Mouse (Mus musculus) thymus, adult 2 months (tissue): Measurements from ENCODE around the gene Abcb10. TPM values are rescaled to one million over a fixed set of nuclear protein-coding genes. Genes with fewer than 3 reads are reported as not detected.
"Not testable (repeated sequence)": the region's sequence is repeated elsewhere in the genome, so short reads cannot be mapped to it uniquely, and the experiment has no call there.

ENCODE experiments used
- DNase-seq: peaks from one replicate; pipeline ENCODE4 v3.0.0; 2021
- H3K27ac ChIP-seq: fragments of 200-500 bp; 2 replicates; pipeline ENCODE4 v1.5.1; 2012; ENCODE audit warnings: low read length, control low read depth; ENCODE audit not compliant: control insufficient read depth, insufficient read depth
- H3K27me3 ChIP-seq: fragments of 200-500 bp; 2 replicates; pipeline ENCODE4 v1.6.1; 2012; ENCODE audit warnings: mild to moderate bottlenecking, low read length, moderate library complexity, mixed read lengths; ENCODE audit not compliant: control insufficient read depth, insufficient read depth
- H3K36me3 ChIP-seq: fragments of 200-500 bp; 2 replicates; pipeline ENCODE4 v1.6.1; 2012; ENCODE audit warnings: mild to moderate bottlenecking, low read length, moderate library complexity; ENCODE audit not compliant: control insufficient read depth, insufficient read depth
- H3K4me1 ChIP-seq: fragments of 200-500 bp; replicated peaks from 2 replicates; pipeline ENCODE4 v1.6.1; 2012; ENCODE audit warnings: low read length; ENCODE audit not compliant: control insufficient read depth, insufficient read depth
- H3K4me3 ChIP-seq: fragments of 200-500 bp; 2 replicates; pipeline ENCODE4 v1.5.1; 2012; ENCODE audit warnings: mild to moderate bottlenecking, low read length, control low read depth, moderate library complexity; ENCODE audit not compliant: control insufficient read depth, insufficient read depth
- CTCF ChIP-seq: fragments of 200-500 bp; IDR thresholded peaks from 2 replicates; pipeline ENCODE4 v1.5.1; 2012; ENCODE audit warnings: mild to moderate bottlenecking, control low read depth, low read length, moderate library complexity, borderline replicate concordance; ENCODE audit not compliant: control insufficient read depth, poor library complexity, insufficient read depth; ENCODE audit errors: extremely low read depth
- POLR2A ChIP-seq: fragments of 200-500 bp; IDR thresholded peaks from 2 replicates; pipeline ENCODE4 v1.6.1; 2012; ENCODE audit warnings: mild to moderate bottlenecking, low read length, control low read depth, moderate library complexity; ENCODE audit not compliant: control insufficient read depth, poor library complexity, insufficient read depth; ENCODE audit errors: extremely low read depth
- WGBS: fragments of 180-500 bp; shearing (Covaris S2); methylation state at CpG from one replicate; pipeline ENCODE4 v1.1.7; 2018; 5-methylcytosine and 5-hydroxymethylcytosine counted together
- polyA plus RNA-seq: library from polyadenylated mRNA; depleted of rRNA; stranded (reverse); fragments of >200 nt; gene quantifications from 2 replicates; pipeline ENCODE4 v1.2.3, GENCODE M21; 2012

Abcb10 gene
- polyA plus RNA-seq, 1 experiment = 5.5 TPM

GRCm38 (mm10) chr8:124014751-124015150 is 31.8 kb upstream of the Abcb10 start:
- Histone ChIP-seq H3K27me3 (no peaks in the 10 kb centered on the region), H3K36me3 (no peaks in the 10 kb centered on the region; the same call in 1 of the 2 replicates), H3K4me1 (peaks cover 11% of the 10 kb centered on the region), H3K27ac (no peak overlapping the region), H3K4me3 (no peak overlapping the region)
- 78% methylated on average over 3 of the region's 3 CpGs for WGBS
- no peak for DNase-seq
- TF ChIP-seq POLR2A (no peak), CTCF (no peak)

- DNase-seq, H3K27ac ChIP-seq, H3K36me3 ChIP-seq, H3K4me3 ChIP-seq, H3K27me3 ChIP-seq, H3K4me1 ChIP-seq: not testable (repeated sequence)
- 94% methylated on average over 7 of the region's 7 CpGs for WGBS
Observed at GRCm38 (mm10) chr8:124014299-124014698, 31.4 kb upstream of the Abcb10 start.

DNA sequence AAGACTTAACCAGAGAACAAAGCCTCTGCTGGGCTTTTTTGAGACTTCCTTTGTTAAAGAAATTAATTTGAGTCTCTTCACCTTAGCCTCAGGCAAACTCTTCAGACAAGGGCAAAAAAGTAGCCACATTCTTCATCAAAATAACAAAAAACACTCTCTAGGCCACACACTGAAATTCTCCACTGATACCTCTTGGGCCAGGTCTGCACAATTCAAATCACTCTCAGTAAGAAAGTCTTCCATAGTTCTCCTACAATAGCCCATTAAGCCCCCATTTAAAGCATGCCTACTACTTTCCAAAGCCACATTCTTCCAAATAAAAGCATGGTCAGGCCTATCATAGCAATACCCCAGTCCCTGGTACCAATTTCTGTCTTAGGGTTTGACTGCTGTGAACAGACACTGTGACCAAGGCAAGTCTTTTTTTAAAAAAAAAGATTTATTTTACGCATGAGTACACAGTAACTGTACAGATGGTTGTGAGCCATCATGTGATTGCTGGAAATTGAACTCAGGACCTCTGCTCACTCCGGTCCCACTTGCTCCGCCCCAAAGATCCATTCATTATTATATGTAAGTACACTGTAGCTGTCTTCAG is 29.2 kb upstream of the Abcb10 start:
- no peak for TF ChIP-seq POLR2A
- no peak for TF ChIP-seq CTCF
- H3K36me3 ChIP-seq = peaks cover 24% of the 10 kb centered on the region
- no peak overlapping the region for H3K4me3 ChIP-seq
- no peaks in the 10 kb centered on the region; the same call in 1 of the 2 replicates for H3K4me1 ChIP-seq
- no peak for DNase-seq
- 97% methylated on average over 3 of the region's 3 CpGs for WGBS
- no peak overlapping the region for H3K27ac ChIP-seq
- no peaks in the 10 kb centered on the region for H3K27me3 ChIP-seq

DNA sequence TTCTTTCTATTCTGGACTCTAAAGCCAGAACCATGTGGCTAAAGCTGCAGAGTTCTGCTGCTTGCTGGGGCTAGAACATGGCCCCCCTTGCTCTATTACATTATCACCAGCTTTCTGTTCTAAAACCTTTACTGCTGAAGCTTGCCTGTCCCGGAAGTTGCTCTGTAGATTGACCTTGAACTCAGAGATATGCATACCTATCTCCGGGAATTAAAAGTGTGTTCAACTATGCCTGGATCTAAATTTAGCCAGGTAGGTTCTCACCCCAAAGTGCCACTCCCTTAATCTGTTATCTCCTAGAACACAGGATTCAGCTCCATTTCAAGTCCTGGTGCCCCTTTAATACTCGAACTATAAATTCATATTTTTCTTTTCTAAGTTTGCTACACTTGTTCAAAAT is 28.7 kb upstream of the Abcb10 start:
- no peak overlapping the region for H3K4me3 ChIP-seq
- 89% methylated on average over 3 of the region's 3 CpGs for WGBS
- no peak for DNase-seq
- no peaks in the 10 kb centered on the region for H3K27me3 ChIP-seq
- no peak for TF ChIP-seq CTCF
- TF ChIP-seq POLR2A = no peak
- H3K27ac ChIP-seq = no peak overlapping the region
- peaks cover 30% of the 10 kb centered on the region for H3K36me3 ChIP-seq
- H3K4me1 ChIP-seq = no peaks in the 10 kb centered on the region; the same call in 1 of the 2 replicates

DNA sequence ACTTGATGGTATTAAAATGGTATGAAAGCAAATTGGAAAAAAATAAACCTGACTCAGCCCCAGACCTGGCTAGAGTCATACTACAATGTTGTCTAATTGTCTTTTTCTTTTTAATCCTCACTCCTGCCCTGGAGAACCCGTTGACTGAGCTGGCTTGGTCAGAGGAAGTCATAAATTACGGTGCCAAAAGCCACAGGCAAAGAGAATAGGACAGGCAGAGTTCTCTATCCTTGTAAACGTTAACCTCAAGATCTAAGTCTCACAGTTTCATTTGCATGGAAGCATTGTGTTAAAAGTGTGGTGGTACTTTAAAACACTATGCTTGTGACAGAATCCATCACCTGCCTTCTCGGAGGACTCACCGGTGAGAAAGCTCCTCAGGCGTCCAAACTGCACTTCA is 24.9 kb upstream of the Abcb10 start:
- Histone ChIP-seq H3K4me1 (no peaks in the 10 kb centered on the region), H3K27ac (no peak overlapping the region), H3K36me3 (peaks cover 65% of the 10 kb centered on the region), H3K4me3 (no peak overlapping the region), H3K27me3 (no peaks in the 10 kb centered on the region)
- WGBS = 66% methylated on average over 6 of the region's 6 CpGs
- TF ChIP-seq CTCF (no peak), POLR2A (no peak)
- no peak for DNase-seq

DNA sequence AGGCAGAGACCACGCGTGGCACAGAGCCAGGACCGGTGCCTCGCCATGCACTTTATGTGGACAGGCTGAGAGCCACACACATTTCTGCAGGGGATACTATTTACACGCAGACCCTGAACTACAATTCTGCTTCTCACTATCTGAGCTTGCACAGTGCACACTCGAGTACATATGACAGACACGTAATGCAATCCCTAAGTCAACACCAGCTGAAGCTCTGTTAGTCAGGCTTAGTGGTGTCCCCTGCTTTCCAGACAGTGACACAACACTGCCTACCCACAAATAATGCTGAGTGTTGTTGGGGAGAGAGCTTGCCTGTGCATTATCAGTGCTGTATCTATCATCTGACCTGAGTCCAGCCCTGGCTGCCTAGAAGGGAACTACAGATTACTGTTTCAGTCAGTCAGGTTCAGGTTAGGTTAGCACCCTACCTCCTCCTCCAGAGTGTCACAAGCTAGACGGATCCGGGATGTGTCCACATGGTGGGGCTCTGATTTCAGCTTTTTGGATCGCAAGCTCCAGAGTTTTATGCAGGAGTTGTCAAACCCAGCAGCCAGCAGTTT is 19.7 kb upstream of the Abcb10 start:
- TF ChIP-seq CTCF (no peak), POLR2A (no peak)
- H3K27ac ChIP-seq = no peak overlapping the region
- H3K4me1 ChIP-seq = no peaks in the 10 kb centered on the region
- 94% methylated on average over 10 of the region's 10 CpGs for WGBS
- DNase-seq = no peak
- H3K36me3 ChIP-seq = peaks cover 75% of the 10 kb centered on the region
- no peak overlapping the region for H3K4me3 ChIP-seq
- no peaks in the 10 kb centered on the region for H3K27me3 ChIP-seq

GRCm38 (mm10) chr8:123999568-123999967 is 16.6 kb upstream of the Abcb10 start:
- peaks cover 71% of the 10 kb centered on the region for H3K36me3 ChIP-seq
- DNase-seq = no peak
- WGBS = 14% methylated on average over 2 of the region's 2 CpGs

More at GRCm38 (mm10) chr8:123999568-123999967, 16.6 kb upstream of the Abcb10 start:
- TF ChIP-seq POLR2A (no peak), CTCF (no peak)
- Histone ChIP-seq H3K4me3 (no peak overlapping the region), H3K4me1 (no peaks in the 10 kb centered on the region), H3K27me3 (no peaks in the 10 kb centered on the region), H3K27ac (no peak overlapping the region)
